Mouse (Mus musculus) cerebellum, adult 9-11 months (tissue): ENCODE measurements around the gene Tnfsf9.

Experiments used
- DNase-seq: peaks from one replicate; pipeline ENCODE4 v3.0.0; 2022

Tnfsf9 gene

GRCm38 (mm10) chr17:57105181-57106034 lies at the start of gene Tnfsf9:
TSS of gene Tnfsf9 (plus strand) at chr17:57105325.
- DNase-seq: peak; percentile 59

GRCm38 (mm10) chr17:57056246-57056645 lies 48.9 kb upstream of the Tnfsf9 start:
- no peak for DNase-seq

GRCm38 (mm10) chr17:57058891-57059485 lies 46.1 kb upstream of the Tnfsf9 start, which contains the start of gene Crb3:
TSS of gene Crb3 (plus strand) at chr17:57059105.
- DNase-seq: peak; percentile 81

GRCm38 (mm10) chr17:57059486-57059977 lies 45.6 kb upstream of the Tnfsf9 start, which contains the start of gene Slc25a23:
TSS of gene Slc25a23 (minus strand) at chr17:57059863.
- DNase-seq: peak; percentile 87

- DNase-seq: peak; percentile 99
These were observed 44.8 kb upstream of the Tnfsf9 start for GRCm38 (mm10) chr17:57060231-57060801.

- DNase-seq: peak; percentile 73
These were observed 44.1 kb upstream of the Tnfsf9 start for GRCm38 (mm10) chr17:57061069-57061468.

GRCm38 (mm10) chr17:57062011-57062521 lies 43.1 kb upstream of the Tnfsf9 start:
- peak; percentile 84 for DNase-seq

- DNase-seq: peak; percentile 56
These were observed 42.6 kb upstream of the Tnfsf9 start for GRCm38 (mm10) chr17:57062548-57062947.

- peak; percentile 52 for DNase-seq
These were observed 42.1 kb upstream of the Tnfsf9 start for GRCm38 (mm10) chr17:57063031-57063430.

GRCm38 (mm10) chr17:57066908-57067307 lies 38.2 kb upstream of the Tnfsf9 start:
- DNase-seq: no peak

- no peak for DNase-seq
These were observed 34.9 kb upstream of the Tnfsf9 start for GRCm38 (mm10) chr17:57070272-57070671.

- no peak for DNase-seq
These were observed 34.4 kb upstream of the Tnfsf9 start for GRCm38 (mm10) chr17:57070699-57071098.

GRCm38 (mm10) chr17:57076916-57077315 lies 28.2 kb upstream of the Tnfsf9 start:
- DNase-seq: no peak

- peak; percentile 30 for DNase-seq
These were observed 26.8 kb upstream of the Tnfsf9 start, which contains the start of gene Dennd1c for GRCm38 (mm10) chr17:57078336-57078735. TSS of gene Dennd1c (minus strand) at chr17:57078514.

- no peak for DNase-seq
These were observed 25.2 kb upstream of the Tnfsf9 start for GRCm38 (mm10) chr17:57079919-57080318.

GRCm38 (mm10) chr17:57081234-57081842 lies 23.8 kb upstream of the Tnfsf9 start:
- DNase-seq: peak; percentile 59

GRCm38 (mm10) chr17:57082481-57082880 lies 22.6 kb upstream of the Tnfsf9 start:
- DNase-seq: peak; percentile 83

- peak; percentile 98 for DNase-seq
These were observed 19.0 kb upstream of the Tnfsf9 start for GRCm38 (mm10) chr17:57085970-57086757.

GRCm38 (mm10) chr17:57087049-57087832 lies 17.9 kb upstream of the Tnfsf9 start, which contains the start of gene Tubb4a:
TSS of gene Tubb4a (minus strand) at chr17:57087782.
- DNase-seq: peak; percentile 95

- DNase-seq: no peak
These were observed 10.9 kb upstream of the Tnfsf9 start for GRCm38 (mm10) chr17:57094222-57094621.
